Mouse (Mus musculus) cerebellum, adult (tissue): ENCODE results near the gene Hist1h2ad.

Experiments used
- ATAC-seq: cut with Nextera tagmentation; 2 replicates; pipeline ENCODE4 v1.9.2; 2017; ENCODE audit warnings: mild to moderate bottlenecking, moderate library complexity, mixed read lengths; ENCODE audit not compliant: insufficient number of reproducible peaks, low FRiP score, low TSS enrichment

The Hist1h2ad gene

GRCm38 (mm10) chr13:23573898-23574524, at the start of gene Hist1h2ad, which contains the start of gene Hist1h2bf:
TSS of gene Hist1h2ad (plus strand) at chr13:23574381.
TSS of gene Hist1h2bf (minus strand) at chr13:23574196.
- peak; percentile 90 for ATAC-seq

- ATAC-seq: peak; percentile 38; the same call in 1 of the 2 replicates
Observed at GRCm38 (mm10) chr13:23524654-23525053, 49.5 kb upstream of the Hist1h2ad start.

- ATAC-seq: no peak
Observed at GRCm38 (mm10) chr13:23525901-23526300, 48.3 kb upstream of the Hist1h2ad start.

- ATAC-seq: 0 out of 2 replicates have a peak, but pooled peaks have one; percentile 22
Observed at GRCm38 (mm10) chr13:23526312-23526711, 47.9 kb upstream of the Hist1h2ad start.

- no peak for ATAC-seq
Observed at GRCm38 (mm10) chr13:23529005-23529404, 45.2 kb upstream of the Hist1h2ad start.

- ATAC-seq: no peak
Observed at GRCm38 (mm10) chr13:23529480-23530165, 44.6 kb upstream of the Hist1h2ad start.

GRCm38 (mm10) chr13:23530181-23530900, 43.8 kb upstream of the Hist1h2ad start:
- no peak for ATAC-seq

GRCm38 (mm10) chr13:23530901-23531875, 43.0 kb upstream of the Hist1h2ad start, which contains the start of gene Hist1h4h:
TSS of gene Hist1h4h (plus strand) at chr13:23531050.
- ATAC-seq: peak; percentile 83

GRCm38 (mm10) chr13:23532262-23533075, 41.7 kb upstream of the Hist1h2ad start:
- no peak for ATAC-seq

- peak; percentile 73 for ATAC-seq
Observed at GRCm38 (mm10) chr13:23533560-23534367, 40.4 kb upstream of the Hist1h2ad start, which contains the start of gene Hist1h2af. TSS of gene Hist1h2af (plus strand) at chr13:23533906.

GRCm38 (mm10) chr13:23534368-23535131, 39.6 kb upstream of the Hist1h2ad start:
- ATAC-seq: no peak

GRCm38 (mm10) chr13:23535137-23536075, 38.8 kb upstream of the Hist1h2ad start, which contains the start of gene Hist1h3g:
TSS of gene Hist1h3g (plus strand) at chr13:23535422.
- ATAC-seq: peak; percentile 87

GRCm38 (mm10) chr13:23536076-23536822, 37.9 kb upstream of the Hist1h2ad start:
- ATAC-seq: no peak

- no peak for ATAC-seq
Observed at GRCm38 (mm10) chr13:23537006-23537710, 37.0 kb upstream of the Hist1h2ad start.

- ATAC-seq: no peak
Observed at GRCm38 (mm10) chr13:23538249-23538648, 35.9 kb upstream of the Hist1h2ad start.
